Mouse (Mus musculus): Measurements from ENCODE around the gene Pi4kb.

DNA sequence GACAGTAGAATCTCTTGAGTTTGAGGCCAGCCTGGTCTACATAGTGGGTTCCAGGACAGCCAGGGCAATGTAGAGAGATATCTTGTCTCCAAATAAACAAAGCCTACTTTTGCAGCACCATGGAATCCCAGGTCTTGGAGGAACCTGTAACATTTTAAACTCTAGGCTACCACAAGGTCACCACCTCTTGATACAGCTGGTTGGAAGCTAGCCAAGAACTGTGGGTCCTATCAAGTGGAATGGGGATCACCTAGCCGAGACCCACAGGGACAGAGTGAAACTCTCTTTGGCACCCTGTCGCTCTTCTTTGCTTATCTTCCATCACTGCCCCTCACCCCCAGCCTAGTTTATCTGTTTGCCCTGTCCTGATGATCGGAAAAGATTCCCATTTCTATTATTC lies 2.0 kb upstream of the Pi4kb start:
- no peak for TF ChIP-seq CTCF (IDR thresholded peaks at IDR 0.05; ENCODE audit: borderline replicate concordance, control insufficient read depth, extremely low read depth, insufficient read depth, low read length, poor library complexity)
- TF ChIP-seq POLR2A (IDR thresholded peaks at IDR 0.05; ENCODE audit: control insufficient read depth, extremely low read depth, insufficient read depth, low read length, poor library complexity): no peak
